Mouse (Mus musculus) lung, adult 2 months (tissue): ENCODE data around the gene Ciz1.

Source experiments
- CTCF ChIP-seq: fragments of 200-500 bp; IDR thresholded peaks from 2 replicates; pipeline ENCODE4 v1.5.1; 2011; ENCODE audit warnings: mild to moderate bottlenecking, low read length, control low read depth; ENCODE audit not compliant: insufficient read depth
- POLR2A ChIP-seq: fragments of 200-500 bp; IDR thresholded peaks from 2 replicates; pipeline ENCODE4 v1.6.1; 2011; ENCODE audit warnings: low read depth, mild to moderate bottlenecking, control low read depth, low read length, borderline replicate concordance; ENCODE audit errors: extremely low read depth

- TF ChIP-seq CTCF (no peak), POLR2A (no peak)
Measured at GRCm38 (mm10) chr2:32310096-32310845, 41.9 kb upstream of the Ciz1 start.
